8 mouse cellular contexts compared by ENCODE assay signal in the genomic region with DNA sequence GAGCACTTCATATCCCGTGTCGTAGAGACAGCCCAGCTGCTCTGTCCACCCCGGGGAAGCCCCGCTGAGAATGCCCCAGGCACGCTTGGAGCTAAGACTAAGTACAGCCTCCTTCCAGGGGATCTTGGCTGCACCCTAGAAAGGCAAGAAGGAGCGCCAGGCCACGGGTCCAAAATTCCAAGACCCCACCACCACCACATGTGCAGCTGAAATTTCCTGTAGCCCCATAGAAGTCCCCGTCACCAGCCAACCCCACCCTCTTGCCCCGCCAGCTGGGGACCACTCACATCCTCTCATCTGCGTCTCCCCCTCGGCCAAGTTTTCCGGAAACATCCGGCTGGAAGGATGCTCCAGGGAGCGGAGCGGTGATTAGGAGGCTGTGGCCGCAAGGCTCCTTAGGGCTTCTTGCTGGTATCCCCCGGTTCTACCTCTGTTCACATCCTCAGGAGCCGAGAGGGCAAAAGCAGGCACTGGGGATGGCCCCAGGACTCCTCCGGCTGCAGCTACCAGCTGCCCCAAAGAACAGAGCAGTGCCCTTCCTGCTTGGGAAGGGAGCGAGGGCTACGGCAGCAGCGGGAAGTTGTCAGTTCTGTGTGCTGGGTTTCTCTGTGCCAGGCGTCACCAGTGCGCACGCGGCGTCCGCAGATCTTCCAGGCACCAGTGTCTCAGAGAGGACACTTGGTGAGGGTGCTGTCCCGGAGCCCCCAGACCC. TPM values are rescaled to one million over a fixed set of nuclear protein-coding genes. Genes with fewer than 3 reads are reported as not detected.
DNase-seq lines count a peak whose midpoint lies in the region; ATAC-seq and TF ChIP-seq lines count a peak whose summit lies in the region.

No protein-coding gene starts in this region.

- H3K4me2 ChIP-seq in kidney, embryonic 15.5 days, result peak overlapping the region; percentile 61
- peak overlapping the region; percentile 46 for H3K4me2 ChIP-seq in intestine, postnatal 0 days (replicated peaks; ENCODE audit: low read depth)

- no peaks in the 10 kb centered on the region for H3K27me3 ChIP-seq in kidney, embryonic 15.5 days
- no peaks in the 10 kb centered on the region for H3K27me3 ChIP-seq in intestine, postnatal 0 days (replicated peaks; ENCODE audit: control insufficient read depth, insufficient read depth, low read length)

- peak overlapping the region; percentile 92 for H3K27ac ChIP-seq in kidney, embryonic 15.5 days
- H3K27ac ChIP-seq in intestine, postnatal 0 days (ENCODE audit: low read depth, low read length), result peak overlapping the region; percentile 52; the same call in 1 of the 2 replicates

- H3K4me3 ChIP-seq in kidney, embryonic 15.5 days (replicated peaks), result peak overlapping the region; percentile 33
- H3K4me3 ChIP-seq in intestine, postnatal 0 days (ENCODE audit: low read depth, low read length), result peak overlapping the region; percentile 16; the same call in 1 of the 2 replicates

- WGBS in kidney, embryonic 15.5 days, result 8% methylated on average over 29 of the region's 29 CpGs
- 52% methylated on average over 29 of the region's 29 CpGs for WGBS in intestine, postnatal 0 days

- ATAC-seq in kidney, embryonic 15.5 days (replicated peaks; ENCODE audit: low FRiP score), result peak; percentile 23
- ATAC-seq in intestine, postnatal 0 days, result no peak
- ATAC-seq in megakaryocyte, adult 5-6 weeks (ENCODE audit: poor library complexity, severe bottlenecking), result peak; percentile 50

- DNase-seq in kidney, adult 11 months, result no peak
- peak; percentile 45 for DNase-seq in embryo, embryonic 10 days (ENCODE audit: low spot score)
- peak; percentile 71 to 78 for DNase-seq in heart, adult 18-20 months
- DNase-seq in thymus, postnatal 0 days (ENCODE audit: low spot score), result peak; percentile 38
- DNase-seq in frontal cortex, adult 2 months (ENCODE audit: extremely low spot score in 1 of 2, low spot score in 1 of 2), result no peak

- H3K36me3 ChIP-seq in kidney, embryonic 15.5 days, result peaks cover 32% of the 10 kb centered on the region
- peaks cover 23% of the 10 kb centered on the region; the same call in 1 of the 2 replicates for H3K36me3 ChIP-seq in intestine, postnatal 0 days (ENCODE audit: control insufficient read depth, insufficient read depth)

- no peaks in the 10 kb centered on the region for H3K9me3 ChIP-seq in kidney, embryonic 15.5 days (replicated peaks)
- H3K9me3 ChIP-seq in intestine, postnatal 0 days (ENCODE audit: control insufficient read depth), result no peaks in the 10 kb centered on the region

- peak overlapping the region; percentile 15; the same call in 1 of the 2 replicates for H3K9ac ChIP-seq in kidney, embryonic 15.5 days
- H3K9ac ChIP-seq in intestine, postnatal 0 days (ENCODE audit: low read depth, low read length), result no peak overlapping the region

- no peak for TF ChIP-seq CTCF in intestine, postnatal 0 days (IDR thresholded peaks at IDR 0.05; ENCODE audit: low read depth)

- H3K4me1 ChIP-seq in kidney, embryonic 15.5 days, result peaks cover 92% of the 10 kb centered on the region
- no peaks in the 10 kb centered on the region; the same call in 1 of the 2 replicates for H3K4me1 ChIP-seq in intestine, postnatal 0 days (replicated peaks; ENCODE audit: control insufficient read depth, insufficient read depth, low read length)

RNA-seq across cellular contexts. Expression of gene Rflna, which starts 54.7 kb away (rescaled TPM):
- 4.6 and 5.0 TPM in 2 replicates for polyA plus RNA-seq in kidney, embryonic 15.5 days (2015; fragmentation: Nextera tagmentation; extraction: Ambion mirVana)
- under 1 TPM; 0.18 to 0.20 TPM for total RNA-seq in heart, adult 18-20 months (2021)
- 1.5 and 1.7 TPM in 2 replicates for polyA plus RNA-seq in intestine, postnatal 0 days (2015; fragmentation: Nextera tagmentation; extraction: Ambion mirVana)
- not detected in 2 replicates for total RNA-seq in megakaryocyte, adult 5-6 weeks (2015)
- not detected in 2 replicates for total RNA-seq in megakaryocyte, adult 5-6 weeks (2017)
- 0.51 and 0.61 TPM in 2 replicates for polyA plus RNA-seq in thymus, postnatal 0 days (2015; fragmentation: Nextera tagmentation; extraction: Ambion mirVana)
- 3.7 and 3.8 TPM in 2 replicates for polyA plus RNA-seq in frontal cortex, adult 2 months (2012; rRNA removed)

Comparison
In these comparisons a context has a peak if more than half of its experiments do, and no peak if none do; other contexts are left out.
1. DNase-seq: peak in embryo, embryonic 10 days (single experiment), heart, adult 18-20 months (2 of 2) and thymus, postnatal 0 days (single experiment); none in kidney, adult 11 months (single experiment) and frontal cortex, adult 2 months (0 of 2).